Comparison of ENCODE assay signal across 25 mouse cellular contexts in genomic region chr11:57857709-57858108, GRCm38 (mm10). TPM values are rescaled to one million over a fixed set of nuclear protein-coding genes. Genes with fewer than 3 reads are reported as not detected.
DNase-seq lines count a peak whose midpoint lies in the region; ATAC-seq lines count a peak whose summit lies in the region.
"Had no signal": no experiment of that assay in that cellular context is flagged by ENCODE, and none has a peak within 500 bp of the region (broad histone marks: within the 10 kb centered on the region; RNA-seq: fewer than 3 reads in every experiment).

No protein-coding gene starts in this region.

- H3K27ac ChIP-seq in heart, embryonic 11.5 days (ENCODE audit: low read depth, low read length): no peak overlapping the region
- H3K27ac ChIP-seq in midbrain, embryonic 11.5 days (ENCODE audit: low read depth, low read length): no peak overlapping the region
- H3K27ac ChIP-seq in midbrain, embryonic 14.5 days (replicated peaks; ENCODE audit: low read depth, low read length): no peak overlapping the region
- H3K27ac ChIP-seq: embryonic facial prominence, embryonic 10.5 days; embryonic facial prominence, embryonic 12.5 days; forebrain, embryonic 13.5 days; forebrain, embryonic 15.5 days had no signal

- H3K36me3 ChIP-seq in heart, embryonic 11.5 days (ENCODE audit: control insufficient read depth, insufficient read depth, low read length): no peaks in the 10 kb centered on the region
- H3K36me3 ChIP-seq in midbrain, embryonic 11.5 days (ENCODE audit: control insufficient read depth, insufficient read depth, low read length): no peaks in the 10 kb centered on the region
- no peaks in the 10 kb centered on the region for H3K36me3 ChIP-seq in midbrain, embryonic 14.5 days (ENCODE audit: control insufficient read depth, insufficient read depth, low read length)
- H3K36me3 ChIP-seq: embryonic facial prominence, embryonic 10.5 days; embryonic facial prominence, embryonic 12.5 days; forebrain, embryonic 15.5 days; G1E had no signal

- H3K4me2 ChIP-seq in heart, embryonic 11.5 days: no peak overlapping the region
- no peak overlapping the region for H3K4me2 ChIP-seq in midbrain, embryonic 11.5 days
- no peak overlapping the region for H3K4me2 ChIP-seq in midbrain, embryonic 14.5 days (ENCODE audit: low read length)
- H3K4me2 ChIP-seq: embryonic facial prominence, embryonic 12.5 days; forebrain, embryonic 13.5 days; forebrain, embryonic 15.5 days had no signal

- 0 out of 2 replicates have a peak overlapping the region, but pooled peaks have one; percentile 28 for H3K9ac ChIP-seq in heart, embryonic 11.5 days (ENCODE audit: low read depth, low read length)
- no peak overlapping the region for H3K9ac ChIP-seq in midbrain, embryonic 11.5 days (ENCODE audit: low read length)
- H3K9ac ChIP-seq in midbrain, embryonic 14.5 days (replicated peaks; ENCODE audit: low read length): no peak overlapping the region
- H3K9ac ChIP-seq: embryonic facial prominence, embryonic 12.5 days; forebrain, embryonic 13.5 days; forebrain, embryonic 15.5 days had no signal

- H3K9me3 ChIP-seq in heart, embryonic 11.5 days (replicated peaks; ENCODE audit: control insufficient read depth, low read length): no peaks in the 10 kb centered on the region
- no peaks in the 10 kb centered on the region for H3K9me3 ChIP-seq in midbrain, embryonic 11.5 days (ENCODE audit: control insufficient read depth, low read length)
- no peaks in the 10 kb centered on the region for H3K9me3 ChIP-seq in midbrain, embryonic 14.5 days (ENCODE audit: control insufficient read depth, low read length)
- H3K9me3 ChIP-seq: embryonic facial prominence, embryonic 10.5 days; embryonic facial prominence, embryonic 12.5 days; forebrain, embryonic 13.5 days; forebrain, embryonic 15.5 days; G1E had no signal

- WGBS in heart, embryonic 11.5 days (ENCODE audit: insufficient replicate concordance): 57% methylated on average over 4 of the region's 4 CpGs
- 37% methylated on average over 4 of the region's 4 CpGs for WGBS in midbrain, embryonic 11.5 days
- WGBS in midbrain, embryonic 14.5 days: 47% methylated on average over 4 of the region's 4 CpGs

- H3K27me3 ChIP-seq in heart, embryonic 11.5 days (ENCODE audit: control insufficient read depth, insufficient read depth, low read length): no peaks in the 10 kb centered on the region
- H3K27me3 ChIP-seq in midbrain, embryonic 11.5 days (ENCODE audit: control insufficient read depth, insufficient read depth, low read length): no peaks in the 10 kb centered on the region
- no peaks in the 10 kb centered on the region for H3K27me3 ChIP-seq in midbrain, embryonic 14.5 days (ENCODE audit: control insufficient read depth, insufficient read depth, low read length)
- H3K27me3 ChIP-seq: embryonic facial prominence, embryonic 12.5 days; forebrain, embryonic 13.5 days; forebrain, embryonic 15.5 days; Patski had no signal

- no peak overlapping the region for H3K4me3 ChIP-seq in heart, embryonic 11.5 days (ENCODE audit: low read depth, low read length)
- H3K4me3 ChIP-seq in midbrain, embryonic 11.5 days (ENCODE audit: low read depth, low read length): no peak overlapping the region
- H3K4me3 ChIP-seq in midbrain, embryonic 14.5 days (replicated peaks; ENCODE audit: low read depth, low read length): no peak overlapping the region
- H3K4me3 ChIP-seq: embryonic facial prominence, embryonic 10.5 days; embryonic facial prominence, embryonic 12.5 days; forebrain, embryonic 13.5 days; forebrain, embryonic 15.5 days had no signal

- no peak for DNase-seq in heart, adult 9 months (ENCODE audit: low spot score in 2 of 2)
- peak; percentile 69 for DNase-seq in midbrain, embryonic 11.5 days (ENCODE audit: low spot score, missing footprints)
- no peak for DNase-seq in midbrain, embryonic 14.5 days
- peak; percentile 26 to 38 for DNase-seq in urinary bladder, postnatal 36 days (ENCODE audit: low spot score in 2 of 2)
- no peak for DNase-seq in urinary bladder, postnatal 25 days (ENCODE audit: low spot score)
- no peak for DNase-seq in kidney, adult 18-20 months
- DNase-seq: adrenal gland, adult 8-10 months; adrenal gland, postnatal 14 days; adrenal gland, postnatal 36 days; cerebellum, adult 11-12 months; cerebellum, adult 2 months; cerebellum, adult 9-10 months; cerebellum, postnatal 10 days; cerebellum, postnatal 25 days had no signal

- ATAC-seq in heart, embryonic 11.5 days (replicated peaks; ENCODE audit: insufficient number of reproducible peaks, low FRiP score, low TSS enrichment): no peak
- ATAC-seq in midbrain, embryonic 11.5 days (ENCODE audit: low FRiP score): no peak
- ATAC-seq in midbrain, embryonic 14.5 days (ENCODE audit: low FRiP score, low TSS enrichment): no peak
- ATAC-seq: activated CD4-positive, CD25-positive, alpha-beta regulatory T cell, adult 4 months; forebrain, embryonic 13.5 days; forebrain, embryonic 15.5 days; Patski had no signal

- H3K4me1 ChIP-seq in heart, embryonic 11.5 days (ENCODE audit: control insufficient read depth, insufficient read depth, low read length): no peaks in the 10 kb centered on the region
- no peaks in the 10 kb centered on the region for H3K4me1 ChIP-seq in midbrain, embryonic 11.5 days (ENCODE audit: control insufficient read depth, insufficient read depth, low read length)
- H3K4me1 ChIP-seq in midbrain, embryonic 14.5 days (ENCODE audit: control insufficient read depth, insufficient read depth, low read length): no peaks in the 10 kb centered on the region
- H3K4me1 ChIP-seq: forebrain, embryonic 13.5 days; forebrain, embryonic 15.5 days had no signal

RNA-seq across cellular contexts. Expression of gene Hand1, which starts 25.1 kb away (rescaled TPM):
- polyA plus RNA-seq in heart, embryonic 11.5 days (2014; fragmentation: Nextera tagmentation; extraction: Ambion mirVana): 58.1 and 61.9 TPM in 2 replicates
- polyA plus RNA-seq in midbrain, embryonic 11.5 days (2014; fragmentation: Nextera tagmentation; extraction: Ambion mirVana): not detected in 2 replicates
- not detected in 2 replicates for polyA plus RNA-seq in midbrain, embryonic 14.5 days (2014; fragmentation: Nextera tagmentation; extraction: Ambion mirVana)
- polyA plus RNA-seq: activated CD4-positive, CD25-positive, alpha-beta regulatory T cell, adult 4 months; C2C12; cerebellum, adult 2 months; cortical plate, adult 2 months; forebrain, embryonic 11.5 days; forebrain, embryonic 13.5 days; forebrain, embryonic 15.5 days; G1E; Patski had no signal

RNA-seq across cellular contexts. Expression of gene Sap30l, which starts 56.3 kb away (rescaled TPM):
- polyA plus RNA-seq in heart, embryonic 11.5 days (2014; fragmentation: Nextera tagmentation; extraction: Ambion mirVana): 10.7 and 10.8 TPM in 2 replicates
- 14.5 and 14.7 TPM in 2 replicates for polyA plus RNA-seq in midbrain, embryonic 11.5 days (2014; fragmentation: Nextera tagmentation; extraction: Ambion mirVana)
- polyA plus RNA-seq in midbrain, embryonic 14.5 days (2014; fragmentation: Nextera tagmentation; extraction: Ambion mirVana): 12.0 and 13.1 TPM in 2 replicates

Comparison
In these comparisons a context has a peak if more than half of its experiments do, and no peak if none do; other contexts are left out.
1. DNase-seq: peak in midbrain, embryonic 11.5 days (single experiment) and urinary bladder, postnatal 36 days (2 of 2); none in heart, adult 9 months (0 of 2), midbrain, embryonic 14.5 days (single experiment), urinary bladder, postnatal 25 days (single experiment) and kidney, adult 18-20 months (single experiment).
2. RNA of gene Hand1, which starts 25.1 kb away (polyA plus RNA-seq): 58.1 to 61.9 TPM in heart, embryonic 11.5 days; not detected in midbrain, embryonic 11.5 days and not detected in midbrain, embryonic 14.5 days; every median in the first group is over 10 times any median in the second.